Mouse (Mus musculus) adrenal gland, adult 10 weeks (tissue): ENCODE measurements around the gene Armc10. TPM values are rescaled to one million over a fixed set of nuclear protein-coding genes. Genes with fewer than 3 reads are reported as not detected.

ENCODE experiments used
- polyA plus RNA-seq: library from polyadenylated mRNA; stranded (reverse); fragments of 350-450 nt; fragmentation: Illumina TruSeq; extraction: RNeasy Lipid Tissue Mini Kit (QIAGEN cat#74804); gene quantifications from one replicate; pipeline ENCODE4 v1.2.3, GENCODE M21; 2014; ENCODE audit warnings: low read depth, low replicate concordance

Gene Armc10
- polyA plus RNA-seq: 54.8 TPM

GRCm38 (mm10) chr5:21645439-21646132 is at the start of gene Armc10, which contains the start of gene Fbxl13:
Gene Armc10 (plus strand): TSS chr5:21645813.
Gene Fbxl13 (minus strand): TSS chr5:21645634.

DNA sequence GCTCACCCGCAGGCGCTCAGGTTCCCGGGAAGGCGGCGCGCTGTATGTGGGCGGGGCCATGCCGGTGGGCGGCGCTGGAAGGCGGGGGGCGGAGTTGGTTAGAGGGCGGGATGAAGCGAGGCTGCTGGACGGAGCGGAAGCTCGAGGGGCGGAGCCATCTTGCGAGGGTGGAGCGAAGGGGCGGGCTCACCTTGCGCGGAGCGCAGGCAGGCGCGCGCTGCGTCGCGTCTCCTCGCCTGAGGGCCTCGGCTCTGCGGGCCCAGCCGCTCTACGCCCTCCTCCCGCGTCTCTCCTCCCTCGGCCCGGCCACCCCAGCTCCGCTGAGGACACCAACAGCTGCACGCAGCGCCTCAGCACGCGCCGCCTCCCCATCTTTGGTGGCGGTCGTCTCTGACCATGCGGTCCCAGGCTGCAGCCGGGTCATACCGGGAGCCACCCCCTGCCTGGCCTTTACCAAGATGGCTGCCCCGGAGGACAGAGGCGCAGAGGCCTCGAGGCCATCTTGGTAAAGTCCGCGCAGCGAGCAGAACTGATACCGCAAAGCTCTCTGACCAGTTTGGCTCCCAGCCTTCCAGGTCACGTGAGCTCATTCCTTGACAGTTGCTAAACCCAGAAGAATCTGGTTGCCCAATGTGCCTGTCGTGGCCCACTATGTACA is 55.9 kb downstream of the Armc10 start, which contains the start of gene Napepld:
Napepld (minus strand) TSS at position 46 of the 658 bp plus-strand sequence.

Other genes with a start within 250 kb of the Armc10 start
- not detected for gene Ccdc146, start 221.1 kb upstream of the Armc10 start, polyA plus RNA-seq
- gene Fam185a, start 220.9 kb upstream of the Armc10 start, polyA plus RNA-seq: 29.2 TPM
- 3.0 TPM for gene Lrrc17, start 102.3 kb upstream of the Armc10 start, polyA plus RNA-seq
- not detected for gene Fbxl13, start 179 bp upstream of the Armc10 start, polyA plus RNA-seq
- gene Napepld, start 55.6 kb downstream of the Armc10 start, polyA plus RNA-seq: 168 TPM
- 1,065 TPM for gene Pmpcb, start 91.3 kb downstream of the Armc10 start, polyA plus RNA-seq
- 96.2 TPM for gene Dnajc2, start 139.4 kb downstream of the Armc10 start, polyA plus RNA-seq
- 115 TPM for gene Psmc2, start 139.5 kb downstream of the Armc10 start, polyA plus RNA-seq
- gene Slc26a5, start 219.8 kb downstream of the Armc10 start, polyA plus RNA-seq: not detected